Mouse (Mus musculus): Measurements from ENCODE around the gene Usp2. TPM values are rescaled to one million over a fixed set of nuclear protein-coding genes. Genes with fewer than 3 reads are reported as not detected.
"Not testable (repeated sequence)": the region's sequence is repeated elsewhere in the genome, so short reads cannot be mapped to it uniquely, and the experiment has no call there.

The Usp2 gene
- polyA plus RNA-seq, 1 experiment from 2014 or later, result 13.3 TPM

- Histone ChIP-seq H3K4me3 (replicated peaks) (no peak overlapping the region), H3K4me1 (peaks cover 48% of the 10 kb centered on the region), H3K27ac (replicated peaks) (no peak overlapping the region), H3K27me3 (replicated peaks) (no peaks in the 10 kb centered on the region), H3K9ac (replicated peaks) (no peak overlapping the region), H3K9me3 (replicated peaks) (no peaks in the 10 kb centered on the region), H3K36me3 (peaks cover 4% of the 10 kb centered on the region; the same call in 1 of the 2 replicates), H3K4me2 (no peak overlapping the region)
- ATAC-seq (ENCODE audit: low FRiP score), result no peak
- 89% methylated on average over 10 of the region's 10 CpGs for WGBS
Measured at GRCm38 (mm10) chr9:44105781-44106180, 39.0 kb downstream of the Usp2 start.

GRCm38 (mm10) chr9:44106182-44106581, 39.4 kb downstream of the Usp2 start:
- Histone ChIP-seq H3K36me3 (peaks cover 4% of the 10 kb centered on the region; the same call in 1 of the 2 replicates), H3K9me3 (replicated peaks) (no peaks in the 10 kb centered on the region), H3K9ac (replicated peaks) (no peak overlapping the region), H3K4me3 (replicated peaks) (no peak overlapping the region), H3K4me1 (peaks cover 50% of the 10 kb centered on the region), H3K27me3 (replicated peaks) (no peaks in the 10 kb centered on the region), H3K27ac (replicated peaks) (peak overlapping the region; percentile 76; the same call in 1 of the 2 replicates), H3K4me2 (no peak overlapping the region)
- no peak for ATAC-seq (ENCODE audit: low FRiP score)
- 84% methylated on average over 7 of the region's 7 CpGs for WGBS

DNA sequence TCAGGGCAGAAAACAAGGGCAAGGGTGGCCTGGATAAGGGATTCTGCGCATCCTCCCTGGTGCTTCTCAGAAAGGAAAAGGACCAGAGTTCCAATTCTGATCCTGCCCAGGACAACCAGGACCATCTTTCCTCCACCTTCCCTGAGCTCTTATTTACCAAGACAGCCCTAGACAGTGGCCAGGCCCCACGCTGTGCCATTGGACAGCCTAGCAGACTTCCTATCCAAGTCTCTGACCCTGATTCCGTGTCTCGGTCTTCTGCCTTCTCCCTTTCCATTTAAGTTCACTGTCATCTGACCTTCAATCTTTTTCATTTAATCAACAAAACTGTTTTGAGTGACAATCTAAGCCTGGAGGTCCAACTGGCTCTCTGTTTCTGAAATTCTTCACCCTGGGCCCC, 39.8 kb downstream of the Usp2 start:
- 74% methylated on average over 4 of the region's 4 CpGs for WGBS
- Histone ChIP-seq H3K27ac (replicated peaks) (peak overlapping the region; percentile 76), H3K27me3 (replicated peaks) (no peaks in the 10 kb centered on the region), H3K4me2 (0 out of 2 replicates have a peak overlapping the region, but pooled peaks have one; percentile 42), H3K4me3 (replicated peaks) (no peak overlapping the region), H3K4me1 (peaks cover 51% of the 10 kb centered on the region), H3K9me3 (replicated peaks) (no peaks in the 10 kb centered on the region), H3K36me3 (peaks cover 4% of the 10 kb centered on the region; the same call in 1 of the 2 replicates), H3K9ac (replicated peaks) (no peak overlapping the region)
- no peak for ATAC-seq (ENCODE audit: low FRiP score)

DNA sequence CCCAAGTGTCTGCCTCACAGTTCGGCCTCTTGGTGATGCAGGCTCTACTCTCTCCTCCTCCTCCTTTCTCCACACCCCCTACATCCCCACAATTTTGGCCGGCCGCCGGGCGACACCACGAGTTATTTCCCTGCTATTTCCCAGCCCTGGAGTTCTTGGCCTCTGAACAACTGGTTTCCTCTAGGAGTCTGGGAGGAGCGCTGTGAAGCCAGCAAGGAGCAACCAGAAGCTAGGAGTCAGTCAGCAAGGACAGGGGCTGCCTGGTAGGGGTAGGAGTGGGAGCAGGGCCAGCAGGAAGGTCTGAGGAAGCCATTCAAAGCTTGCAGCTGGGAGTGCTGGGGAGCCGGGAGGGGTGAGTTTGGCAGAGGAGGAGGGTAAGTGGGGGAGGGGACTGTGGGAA, 40.3 kb downstream of the Usp2 start, which contains the start of gene C1qtnf5:
Gene C1qtnf5 (plus strand): TSS at position 136 of the 400 bp plus-strand sequence.
- 0 out of 2 replicates have a peak within 1 kb of the TSS, but pooled peaks have one; percentile 10 for H3K9ac ChIP-seq (replicated peaks)
- no peaks in the 10 kb centered on the region for H3K27me3 ChIP-seq (replicated peaks)
- peak within 1 kb of the TSS; percentile 42 for H3K4me2 ChIP-seq
- H3K9me3 ChIP-seq (replicated peaks), result no peaks in the 10 kb centered on the region
- peak within 1 kb of the TSS; percentile 76 for H3K27ac ChIP-seq (replicated peaks)
- peaks cover 4% of the 10 kb centered on the region; the same call in 1 of the 2 replicates for H3K36me3 ChIP-seq
- 24% methylated on average over 8 of the region's 8 CpGs for WGBS
- H3K4me1 ChIP-seq, result peaks cover 55% of the 10 kb centered on the region
- no peak within 1 kb of the TSS for H3K4me3 ChIP-seq (replicated peaks)
- ATAC-seq (ENCODE audit: low FRiP score), result peak; percentile 69

DNA sequence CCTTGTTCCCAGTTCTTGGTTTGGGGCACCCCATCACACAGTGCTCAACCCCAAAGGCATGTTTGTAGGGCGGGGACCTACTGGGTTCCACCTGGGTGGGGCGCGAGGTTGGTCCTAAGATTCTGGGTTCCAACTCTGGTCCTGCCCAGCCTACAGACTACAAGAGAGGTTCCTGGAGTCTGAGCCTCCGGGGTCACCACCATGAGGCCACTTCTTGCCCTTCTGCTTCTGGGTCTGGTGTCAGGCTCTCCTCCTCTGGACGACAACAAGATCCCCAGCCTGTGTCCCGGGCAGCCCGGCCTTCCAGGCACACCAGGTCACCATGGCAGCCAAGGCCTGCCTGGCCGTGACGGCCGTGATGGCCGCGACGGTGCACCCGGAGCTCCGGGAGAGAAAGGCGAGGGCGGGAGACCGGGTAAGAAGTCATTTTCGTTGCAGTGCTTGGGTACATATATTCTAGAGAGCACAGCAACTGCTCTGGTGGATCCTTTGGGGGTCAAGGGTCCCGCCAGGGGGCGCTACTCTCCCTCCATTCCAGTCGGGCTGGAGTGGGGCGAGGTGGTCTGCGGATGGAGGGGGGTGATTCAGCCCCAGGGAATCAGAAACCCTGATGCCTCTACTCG, 40.8 kb downstream of the Usp2 start:
- WGBS, result 40% methylated on average over 25 of the region's 25 CpGs
- peaks cover 4% of the 10 kb centered on the region; the same call in 1 of the 2 replicates for H3K36me3 ChIP-seq
- peak overlapping the region; percentile 76 for H3K27ac ChIP-seq (replicated peaks)
- no peaks in the 10 kb centered on the region for H3K9me3 ChIP-seq (replicated peaks)
- peaks cover 57% of the 10 kb centered on the region for H3K4me1 ChIP-seq
- peak; percentile 2; the same call in 1 of the 2 replicates for ATAC-seq (ENCODE audit: low FRiP score)
- H3K4me3 ChIP-seq (replicated peaks), result no peak overlapping the region
- H3K27me3 ChIP-seq (replicated peaks), result no peaks in the 10 kb centered on the region
- H3K9ac ChIP-seq (replicated peaks), result 0 out of 2 replicates have a peak overlapping the region, but pooled peaks have one; percentile 10
- H3K4me2 ChIP-seq, result peak overlapping the region; percentile 42

DNA sequence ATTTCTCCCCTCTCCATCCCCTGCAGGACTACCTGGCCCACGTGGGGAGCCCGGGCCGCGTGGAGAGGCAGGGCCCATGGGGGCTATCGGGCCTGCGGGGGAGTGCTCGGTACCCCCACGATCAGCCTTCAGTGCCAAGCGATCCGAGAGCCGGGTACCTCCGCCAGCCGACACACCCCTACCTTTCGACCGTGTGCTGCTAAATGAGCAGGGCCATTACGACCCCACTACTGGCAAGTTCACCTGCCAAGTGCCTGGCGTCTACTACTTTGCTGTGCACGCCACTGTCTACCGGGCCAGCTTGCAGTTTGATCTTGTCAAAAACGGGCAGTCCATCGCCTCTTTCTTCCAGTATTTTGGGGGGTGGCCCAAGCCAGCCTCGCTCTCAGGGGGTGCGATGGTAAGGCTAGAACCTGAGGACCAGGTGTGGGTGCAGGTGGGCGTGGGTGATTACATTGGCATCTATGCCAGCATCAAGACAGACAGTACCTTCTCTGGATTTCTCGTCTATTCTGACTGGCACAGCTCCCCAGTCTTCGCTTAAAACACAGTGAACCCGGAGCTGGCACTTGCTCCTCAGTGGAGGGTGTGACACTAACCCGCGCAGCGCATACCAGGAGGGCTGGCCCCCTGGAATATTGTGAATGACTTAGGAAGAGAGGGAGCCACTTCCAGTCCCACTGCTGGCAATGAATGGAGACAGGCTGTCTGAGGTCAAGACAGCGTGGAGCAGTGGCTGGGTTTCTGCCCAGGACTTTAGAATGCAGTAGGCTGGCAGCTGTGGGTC, 41.6 kb downstream of the Usp2 start:
- Histone ChIP-seq H3K9me3 (replicated peaks) (no peaks in the 10 kb centered on the region), H3K36me3 (peaks cover 4% of the 10 kb centered on the region; the same call in 1 of the 2 replicates), H3K4me3 (replicated peaks) (no peak overlapping the region), H3K4me2 (peak overlapping the region; percentile 42), H3K27ac (replicated peaks) (peak overlapping the region; percentile 76; the same call in 1 of the 2 replicates), H3K27me3 (replicated peaks) (no peaks in the 10 kb centered on the region), H3K4me1 (peaks cover 57% of the 10 kb centered on the region), H3K9ac (replicated peaks) (no peak overlapping the region; the same call in 1 of the 2 replicates)
- ATAC-seq (ENCODE audit: low FRiP score), result no peak
- 76% methylated on average over 31 of the region's 31 CpGs for WGBS

GRCm38 (mm10) chr9:44109360-44110095, 42.7 kb downstream of the Usp2 start:
- WGBS, result 34% methylated on average over 9 of the region's 9 CpGs
- no peak for ATAC-seq (ENCODE audit: low FRiP score)
- no peak overlapping the region; the same call in 1 of the 2 replicates for H3K9ac ChIP-seq (replicated peaks)
- H3K27me3 ChIP-seq (replicated peaks), result no peaks in the 10 kb centered on the region
- no peaks in the 10 kb centered on the region for H3K9me3 ChIP-seq (replicated peaks)
- H3K4me2 ChIP-seq, result peak overlapping the region; percentile 42
- H3K27ac ChIP-seq (replicated peaks), result no peak overlapping the region
- H3K4me1 ChIP-seq, result peaks cover 61% of the 10 kb centered on the region
- H3K4me3 ChIP-seq (replicated peaks), result no peak overlapping the region
- H3K36me3 ChIP-seq, result peaks cover 4% of the 10 kb centered on the region; the same call in 1 of the 2 replicates

GRCm38 (mm10) chr9:44111909-44112308, 45.1 kb downstream of the Usp2 start:
- peaks cover 52% of the 10 kb centered on the region for H3K4me1 ChIP-seq
- H3K27me3 ChIP-seq (replicated peaks); H3K9ac ChIP-seq (replicated peaks); H3K36me3 ChIP-seq; H3K9me3 ChIP-seq (replicated peaks); H3K4me3 ChIP-seq (replicated peaks); ATAC-seq (ENCODE audit: low FRiP score); H3K27ac ChIP-seq (replicated peaks): not testable (repeated sequence)
- peak overlapping the region; percentile 60 for H3K4me2 ChIP-seq
- WGBS, result 71% methylated on average over 10 of the region's 12 CpGs

DNA sequence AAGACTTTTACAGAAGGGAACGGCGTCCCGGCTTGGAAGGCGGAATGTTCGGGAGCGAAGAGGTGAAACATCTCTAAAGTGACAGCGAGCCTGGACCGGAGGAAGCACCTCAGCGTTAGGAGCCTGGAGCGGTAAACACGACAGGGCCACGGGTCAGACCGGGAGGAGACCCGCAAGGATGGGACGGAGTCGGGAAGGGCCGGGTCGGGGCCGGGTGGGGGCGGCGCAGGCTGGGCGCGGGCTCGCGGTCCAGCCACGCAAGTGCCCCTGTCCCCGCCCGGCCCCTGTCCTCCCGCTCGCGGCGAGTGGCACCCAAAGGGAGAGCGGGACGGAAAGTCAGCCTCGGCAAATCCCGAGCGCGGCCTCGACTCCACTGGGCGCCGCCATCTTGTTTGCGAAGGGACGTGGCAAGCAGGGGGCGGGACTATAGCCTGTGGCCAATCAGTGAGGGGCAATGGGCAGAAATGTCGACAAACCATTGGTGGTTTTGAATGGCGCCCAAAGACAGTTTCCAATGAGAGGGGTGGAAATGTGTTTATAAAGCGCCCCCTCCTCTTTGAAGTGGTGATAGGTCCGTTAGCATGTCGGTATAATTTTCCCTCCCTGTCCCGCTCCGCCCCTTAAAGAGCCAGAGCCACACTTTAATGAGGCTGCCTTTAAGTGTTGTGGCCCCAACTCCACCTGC, 46.4 kb downstream of the Usp2 start, which contains the start of the genes Gm49380 and Rnf26:
Gene Gm49380 (minus strand): TSS at position 396 of the 685 bp plus-strand sequence.
Gene Rnf26 (minus strand): TSS at position 413 of the 685 bp plus-strand sequence.
- 0 out of 2 replicates have a peak within 1 kb of the TSS, but pooled peaks have one; percentile 54 for H3K27ac ChIP-seq (replicated peaks)
- H3K27me3 ChIP-seq (replicated peaks), result no peaks in the 10 kb centered on the region
- H3K9me3 ChIP-seq (replicated peaks), result no peaks in the 10 kb centered on the region
- H3K36me3 ChIP-seq, result no peaks in the 10 kb centered on the region
- H3K9ac ChIP-seq (replicated peaks), result peak within 1 kb of the TSS; percentile 60
- H3K4me3 ChIP-seq (replicated peaks), result peak within 1 kb of the TSS; percentile 74
- peak; percentile 98 for ATAC-seq (ENCODE audit: low FRiP score)
- H3K4me1 ChIP-seq, result peaks cover 39% of the 10 kb centered on the region
- WGBS, result under 1% methylated on average over 38 of the region's 51 CpGs
- H3K4me2 ChIP-seq, result peak within 1 kb of the TSS; percentile 62

DNA sequence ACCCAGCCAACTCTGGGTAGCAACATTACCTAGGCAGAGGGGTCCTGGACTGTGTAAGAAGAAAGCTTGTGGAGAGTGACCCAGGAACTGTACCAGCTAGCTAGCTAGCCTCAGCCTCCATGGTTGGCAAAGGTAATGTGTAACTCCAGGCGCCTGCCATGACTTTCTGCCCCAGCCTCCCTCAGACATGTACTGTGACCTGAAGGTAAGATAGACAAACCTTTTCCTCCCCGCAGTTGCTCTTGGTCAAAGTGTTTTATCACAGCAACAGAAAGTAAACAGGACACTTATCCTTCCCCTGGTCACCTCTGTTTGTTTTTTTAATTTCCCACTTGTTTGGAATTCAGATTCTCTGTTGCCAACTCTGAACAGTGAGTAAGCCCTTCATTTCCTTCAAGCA, 47.6 kb downstream of the Usp2 start:
- Histone ChIP-seq H3K27ac (replicated peaks) (no peak overlapping the region), H3K27me3 (replicated peaks) (no peaks in the 10 kb centered on the region), H3K4me3 (replicated peaks) (no peak overlapping the region), H3K36me3 (no peaks in the 10 kb centered on the region), H3K4me2 (no peak overlapping the region), H3K4me1 (peaks cover 27% of the 10 kb centered on the region), H3K9me3 (replicated peaks) (no peaks in the 10 kb centered on the region), H3K9ac (replicated peaks) (no peak overlapping the region)
- ATAC-seq (ENCODE audit: low FRiP score), result no peak
- WGBS, result 93% methylated on average over 2 of the region's 2 CpGs
